Mouse (Mus musculus) layer of hippocampus, postnatal 36 days (tissue): ENCODE measurements around the gene 2210408I21Rik. TPM values are rescaled to one million over a fixed set of nuclear protein-coding genes. Genes with fewer than 3 reads are reported as not detected.

Experiments
- DNase-seq, 2 experiments: peaks; one replicate each; pipeline ENCODE4 v3.0.0; 2022
- total RNA-seq, 2 experiments: library from RNA; stranded (reverse); gene quantifications; 2 replicates each; pipeline ENCODE4 v1.2.3; 2021

2210408I21Rik gene
- total RNA-seq, 2 experiments from 2014 or later, result 19.7 to 22.7 TPM

DNA sequence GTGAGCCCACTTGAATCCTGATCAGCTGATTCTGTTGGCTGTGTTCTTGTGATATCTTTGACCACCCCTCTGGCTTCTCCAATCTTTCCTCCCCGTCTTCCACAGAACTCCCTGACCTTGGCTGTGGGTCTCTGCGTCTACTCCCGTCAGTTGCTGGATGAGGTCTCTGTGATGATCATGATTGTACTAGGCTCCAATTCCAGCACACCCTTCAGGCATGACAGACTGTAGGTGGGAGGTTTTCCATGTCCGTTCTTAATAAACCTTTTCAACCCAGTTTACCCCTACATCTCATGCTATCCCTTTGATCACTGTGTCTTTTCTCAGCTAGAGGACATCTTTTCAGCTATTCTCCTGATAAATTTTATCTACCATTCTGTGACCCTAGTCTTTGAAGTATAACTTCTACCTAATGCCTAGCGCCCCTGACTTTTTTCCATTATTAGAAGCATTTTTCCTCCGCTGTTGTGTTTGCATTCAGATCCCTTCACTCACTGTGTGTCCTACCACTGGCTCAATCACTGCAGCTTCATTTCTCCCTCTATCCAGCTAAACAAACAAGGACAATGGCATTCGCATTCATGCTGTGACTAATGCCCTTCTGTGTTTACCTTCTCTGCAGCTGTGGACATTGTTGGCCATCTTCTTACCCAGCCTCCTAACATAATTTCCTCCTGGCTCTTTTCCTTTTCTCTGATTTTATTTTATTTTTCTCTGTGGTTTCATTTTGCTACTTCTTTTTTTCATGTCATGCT, 143.5 kb downstream of the 2210408I21Rik start:
- DNase-seq, result no peak

DNA sequence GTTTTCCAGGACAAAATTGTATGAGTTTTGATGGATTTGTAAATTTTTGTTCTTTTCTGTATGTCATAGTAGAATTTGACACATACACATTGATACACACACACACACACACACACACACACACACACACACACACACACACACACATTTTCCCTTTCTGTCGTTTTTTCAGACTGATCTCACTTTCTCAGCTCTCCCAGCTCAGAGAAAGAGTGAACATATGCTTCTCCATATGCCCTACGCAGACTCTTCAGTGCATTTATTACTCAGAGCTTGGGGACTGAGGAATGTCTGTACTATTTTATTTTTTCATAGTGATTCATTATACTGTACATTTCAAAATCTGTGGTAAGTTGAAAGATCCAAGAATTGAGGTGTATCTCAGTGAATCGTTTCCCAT, 160.2 kb downstream of the 2210408I21Rik start:
- DNase-seq, result peak in 1 of 2 experiments; percentile 15

DNA sequence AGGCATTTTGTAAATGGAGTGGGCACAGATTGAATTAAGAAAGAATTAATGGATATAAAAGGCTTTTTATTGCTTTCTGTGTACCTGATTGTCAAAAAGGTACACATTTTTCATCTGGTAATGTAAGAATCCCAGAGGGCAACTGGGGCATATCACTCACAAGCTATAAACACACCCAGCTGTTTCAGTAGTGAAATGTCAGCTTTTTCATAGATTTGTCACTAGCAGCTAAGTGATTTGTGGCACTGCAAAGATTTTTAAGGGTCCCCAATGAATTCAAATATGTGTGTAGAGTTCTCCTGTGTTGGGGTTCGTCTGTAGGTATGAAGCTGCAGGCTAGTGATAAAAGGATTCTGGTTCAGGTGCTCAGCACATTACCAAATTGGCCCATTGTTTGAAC, 188.8 kb downstream of the 2210408I21Rik start:
- DNase-seq, result no peak

DNA sequence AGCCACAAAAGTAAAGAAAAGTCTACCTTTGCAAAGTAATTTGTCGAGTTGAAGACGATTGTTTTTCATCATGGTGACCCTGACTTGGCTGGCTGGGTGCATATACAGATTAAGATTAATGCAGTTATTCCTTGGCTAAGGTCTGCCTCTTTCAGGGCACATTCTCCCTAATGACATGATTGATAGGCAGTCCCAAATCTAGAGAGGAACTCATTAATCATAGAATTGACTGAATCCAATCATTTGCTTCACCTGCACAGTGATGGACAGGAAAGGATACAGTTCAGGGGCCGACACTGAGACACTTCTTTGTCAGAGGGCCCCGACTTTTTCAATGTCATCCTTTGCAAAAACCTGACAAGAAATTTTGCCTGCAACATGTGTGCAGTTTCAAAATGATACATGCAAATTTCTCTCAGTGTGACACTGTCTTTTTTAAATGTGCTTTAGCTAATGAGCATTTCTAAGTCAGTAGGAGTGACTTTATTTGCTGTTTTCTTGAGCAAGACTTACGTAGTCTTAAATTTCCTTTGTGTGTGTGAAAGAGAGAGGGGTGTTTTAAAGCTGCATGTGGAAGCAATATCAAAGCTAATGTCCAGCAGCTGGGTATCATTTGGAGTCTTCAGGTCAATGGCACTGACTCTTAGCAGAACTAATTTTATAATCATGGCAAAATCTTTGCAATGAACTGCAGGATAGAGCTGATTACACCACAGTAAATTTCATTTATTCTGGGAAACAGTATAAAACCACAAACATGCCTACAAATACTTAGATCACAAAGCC, 191.0 kb downstream of the 2210408I21Rik start:
- DNase-seq, result no peak

DNA sequence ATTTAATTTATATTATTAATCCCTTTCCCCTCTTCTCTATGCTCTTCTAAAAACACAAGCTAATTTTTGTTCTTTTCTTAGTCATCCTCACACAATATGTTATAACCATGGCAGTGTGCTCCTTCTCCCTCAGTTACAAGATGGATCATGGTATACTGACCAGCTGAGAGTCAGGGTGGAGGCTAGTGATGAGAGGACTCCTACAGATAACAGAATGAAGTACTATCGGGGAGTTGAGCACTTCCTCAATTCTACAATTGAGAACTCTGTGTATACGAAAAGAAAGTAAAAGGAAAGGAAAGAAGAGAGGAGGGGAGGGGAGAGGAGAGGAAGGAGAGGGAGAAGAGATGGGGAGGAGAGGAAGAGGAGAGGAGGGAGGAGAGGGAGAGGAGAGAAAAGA, 206.8 kb downstream of the 2210408I21Rik start:
- DNase-seq, result no peak

DNA sequence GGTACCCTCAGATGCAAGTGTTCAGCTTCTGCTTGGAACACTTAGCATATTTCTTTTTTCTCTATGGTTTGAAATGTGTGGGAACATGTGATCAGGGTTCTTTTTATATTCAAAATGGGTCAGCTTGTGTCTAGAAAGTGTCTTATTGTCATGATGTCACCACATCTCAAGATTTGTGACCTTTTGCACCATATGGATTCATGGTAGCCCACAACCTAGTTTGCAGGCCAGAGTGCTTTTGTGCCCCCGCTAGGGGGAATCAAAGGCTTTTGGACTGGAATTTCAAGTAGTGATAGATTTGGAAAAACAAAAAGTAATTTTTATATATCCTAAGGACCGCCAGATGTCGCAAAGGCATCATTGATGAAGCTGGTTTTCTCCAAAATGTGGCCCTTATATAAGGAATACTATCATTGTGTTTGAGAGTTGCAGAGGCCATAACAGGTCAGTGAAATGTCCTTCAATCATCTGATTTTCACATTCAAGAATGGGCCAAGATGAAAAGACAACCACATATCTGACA, 250.2 kb downstream of the 2210408I21Rik start:
- DNase-seq, result no peak

DNA sequence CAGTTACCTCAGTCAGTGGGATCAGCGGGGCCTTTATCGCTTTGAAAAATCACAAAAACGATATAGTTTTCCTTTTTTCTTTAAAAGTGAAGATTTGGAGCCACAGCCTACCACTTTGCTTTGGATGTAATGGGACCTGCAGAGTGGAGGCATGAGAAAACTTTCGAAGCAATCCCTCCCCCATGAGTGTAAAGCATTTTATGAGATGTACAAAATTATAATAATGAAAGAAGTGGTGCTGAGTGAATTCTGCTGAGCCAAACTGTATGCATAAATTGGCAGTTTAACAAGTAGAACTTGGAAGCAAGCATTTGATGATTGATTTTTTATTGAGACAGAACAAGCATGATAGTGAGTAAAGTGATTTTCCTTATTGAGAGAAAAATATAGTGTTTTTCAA, 250.7 kb downstream of the 2210408I21Rik start:
- no peak for DNase-seq

DNA sequence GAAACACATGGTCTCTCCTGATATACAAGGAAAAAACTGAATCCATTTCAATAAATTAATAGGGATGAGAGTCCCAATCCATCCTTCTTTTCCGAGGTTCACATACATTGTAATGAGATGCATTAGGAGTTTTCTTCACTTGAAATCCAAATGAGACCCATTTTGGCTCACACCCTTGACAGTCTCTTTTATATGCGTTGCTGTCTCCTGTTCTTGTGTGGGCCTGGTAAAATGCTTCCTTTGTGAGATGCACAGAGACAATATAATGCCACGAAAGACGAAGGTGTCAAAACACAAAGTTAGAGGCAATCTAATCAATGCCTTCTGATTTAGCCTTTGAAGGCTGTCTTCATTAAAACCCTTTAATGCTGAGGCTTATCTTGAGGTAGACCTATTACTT, 252.8 kb downstream of the 2210408I21Rik start:
- DNase-seq, result no peak

DNA sequence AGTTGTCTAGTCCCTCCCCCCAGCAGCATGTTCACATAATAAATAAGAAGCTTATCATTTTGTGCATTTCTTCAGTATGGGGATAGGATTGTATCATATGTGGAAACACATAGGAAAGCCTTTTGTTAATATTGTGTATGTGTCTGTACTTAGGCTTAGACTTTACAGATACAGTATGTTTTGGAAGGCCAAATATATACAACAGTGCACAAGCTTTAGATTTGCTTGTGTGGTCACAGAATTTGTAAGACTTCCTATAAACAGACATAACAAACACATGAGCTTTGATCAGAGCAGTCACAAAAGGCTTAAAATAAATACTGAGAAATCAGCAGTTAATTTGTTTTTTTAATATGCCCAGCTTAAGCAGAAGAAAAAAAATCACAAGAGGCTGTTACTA, 253.9 kb downstream of the 2210408I21Rik start:
- DNase-seq, result no peak

DNA sequence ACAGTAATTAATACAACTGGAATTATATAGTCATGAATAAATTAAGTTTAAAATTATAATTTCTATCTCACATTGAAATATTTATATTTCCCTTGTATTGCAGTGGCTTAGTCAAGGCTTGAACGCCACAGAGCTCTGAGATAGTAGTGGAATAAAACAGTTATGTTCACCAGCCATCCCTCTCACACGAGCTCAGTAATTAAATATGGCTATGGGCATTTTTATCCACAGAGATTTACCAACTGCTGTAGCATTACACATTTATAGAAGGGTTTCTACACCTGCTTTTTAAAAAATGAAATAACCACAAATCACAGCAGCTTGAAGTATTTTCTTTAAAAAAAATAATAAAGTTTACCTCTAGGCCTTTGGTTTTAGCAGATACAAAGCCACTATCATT, 261.0 kb downstream of the 2210408I21Rik start:
- no peak for DNase-seq

DNA sequence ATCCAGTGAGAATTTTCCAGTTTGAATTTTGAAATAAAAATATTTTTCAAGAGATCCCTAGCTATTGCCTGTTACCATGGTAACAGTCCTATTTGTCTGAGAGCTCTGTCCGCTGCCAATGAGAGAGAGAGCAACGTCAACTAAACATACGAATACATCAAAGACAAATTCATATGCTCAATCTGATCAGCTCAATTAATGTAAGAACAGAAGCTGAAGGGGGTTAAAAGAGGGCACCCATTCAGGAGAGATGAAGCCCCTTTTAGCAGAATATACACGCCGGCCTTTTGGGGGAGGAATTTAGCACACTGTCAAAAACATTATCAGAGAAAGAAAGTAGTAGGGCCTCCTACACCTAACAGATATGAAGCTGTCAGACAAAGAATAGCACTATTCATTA, 261.6 kb downstream of the 2210408I21Rik start:
- peak in 1 of 2 experiments; percentile 27 for DNase-seq

DNA sequence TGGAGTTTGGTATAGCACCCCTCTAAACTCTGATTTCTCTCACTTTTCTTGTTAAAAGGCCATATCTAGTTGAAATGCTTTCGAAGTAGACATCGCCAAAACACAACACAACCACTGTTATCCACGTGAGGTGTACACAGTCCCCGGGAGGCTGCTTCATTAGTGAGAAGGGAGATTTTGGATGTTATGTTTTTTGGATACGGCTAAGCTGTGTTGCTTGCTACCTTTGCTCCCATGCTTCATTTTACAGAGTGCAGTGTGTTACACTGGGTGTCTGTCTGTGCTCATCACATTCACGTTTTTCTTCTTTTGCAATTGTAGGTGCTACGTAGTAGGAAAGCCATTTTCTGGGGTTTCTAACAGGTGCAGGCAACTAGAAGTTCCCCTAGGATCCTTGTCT, 262.3 kb downstream of the 2210408I21Rik start:
- peak in 1 of 2 experiments; percentile 10 for DNase-seq

DNA sequence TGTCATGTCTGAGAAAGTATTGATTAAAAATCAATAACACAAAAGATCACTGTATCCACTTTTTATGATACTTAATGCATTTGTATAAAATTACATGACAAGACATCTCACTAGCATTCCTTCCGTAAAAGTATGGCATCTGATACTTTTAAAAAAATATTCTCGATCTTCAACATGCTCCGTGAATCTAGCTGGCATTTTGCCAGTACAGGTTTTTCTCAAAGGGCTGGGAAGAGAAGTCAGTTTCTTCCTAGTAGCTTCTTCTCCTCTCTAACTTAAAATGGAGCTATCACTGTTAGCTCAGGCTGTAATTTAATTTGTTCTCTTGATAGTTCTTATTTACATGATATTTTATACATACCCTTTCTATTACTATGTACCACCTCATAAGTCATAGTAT, 263.1 kb downstream of the 2210408I21Rik start:
- DNase-seq, result no peak

DNA sequence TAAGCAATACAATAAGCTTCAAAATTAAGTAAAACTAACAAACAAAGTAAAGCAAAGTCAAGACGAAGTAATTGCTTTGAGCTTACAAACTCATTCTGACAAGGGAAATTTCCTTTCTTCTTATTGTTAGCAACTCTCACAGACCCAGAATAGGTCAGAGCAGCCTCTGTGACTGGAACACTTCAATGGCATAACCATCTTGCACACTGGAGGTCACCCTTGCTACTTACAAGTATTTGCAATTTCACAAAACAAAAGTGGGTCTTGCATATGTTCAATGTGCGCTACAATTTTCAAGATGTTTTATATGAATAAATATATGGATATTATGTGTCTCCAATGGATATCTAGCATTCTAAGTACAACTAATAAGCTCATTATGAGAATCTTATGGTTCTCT, 265.4 kb downstream of the 2210408I21Rik start:
- no peak for DNase-seq

DNA sequence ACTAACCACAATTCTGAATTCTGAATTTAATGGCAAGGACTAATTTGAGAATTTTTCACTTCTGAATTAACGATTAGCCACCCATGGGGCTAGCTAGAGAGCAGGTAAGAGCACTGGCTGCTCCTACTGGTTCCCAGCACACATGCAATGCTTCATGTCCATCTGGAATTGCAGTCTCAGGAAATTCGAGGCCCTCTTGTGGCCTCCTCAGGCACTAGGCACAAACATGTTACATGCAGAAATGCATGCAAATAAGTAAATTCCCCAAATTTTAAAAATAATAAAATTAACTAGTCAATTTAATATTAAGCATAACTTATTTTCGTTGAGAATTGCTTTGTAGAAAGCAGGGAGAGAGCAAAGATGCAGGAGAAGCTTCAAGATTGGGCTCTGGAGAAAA, 273.2 kb downstream of the 2210408I21Rik start:
- no peak for DNase-seq

DNA sequence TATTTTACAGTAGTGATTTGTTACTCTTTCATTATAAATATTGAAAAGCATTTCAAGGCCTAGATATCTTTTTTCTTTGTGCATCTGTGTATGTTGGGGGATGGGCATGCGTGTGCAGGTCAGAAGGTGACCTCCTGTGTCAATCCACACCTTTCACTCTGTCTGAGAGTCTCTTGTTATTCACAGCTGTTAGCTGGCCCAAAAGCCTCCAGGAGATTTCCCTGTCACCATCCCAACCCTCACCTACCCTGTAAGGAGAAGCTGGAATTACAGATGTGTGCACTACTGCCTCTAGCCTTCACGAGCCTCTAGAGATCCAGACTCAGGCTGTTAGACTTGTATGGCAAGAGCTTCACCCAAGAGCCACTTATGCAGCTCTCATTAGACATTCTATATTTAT, 274.5 kb downstream of the 2210408I21Rik start:
- DNase-seq, result no peak

DNA sequence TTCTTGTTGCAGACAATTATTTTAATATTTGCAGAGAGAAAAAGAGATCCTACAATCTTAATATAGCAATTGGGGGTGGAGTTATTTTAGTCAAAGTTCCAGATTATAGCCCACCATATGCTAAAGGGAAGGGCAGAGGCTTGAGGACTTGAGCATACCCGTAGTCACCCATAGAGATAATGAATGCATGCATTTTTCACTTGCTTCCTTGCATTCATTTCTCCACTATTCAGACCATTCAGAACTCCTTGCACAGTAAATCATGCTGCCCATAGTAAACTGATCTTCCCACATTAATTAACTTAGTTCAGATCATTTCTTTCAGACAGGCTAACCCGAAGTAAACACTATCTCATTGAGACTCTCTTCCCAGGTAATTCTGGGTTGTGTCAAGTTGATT, 277.5 kb downstream of the 2210408I21Rik start:
- no peak for DNase-seq

DNA sequence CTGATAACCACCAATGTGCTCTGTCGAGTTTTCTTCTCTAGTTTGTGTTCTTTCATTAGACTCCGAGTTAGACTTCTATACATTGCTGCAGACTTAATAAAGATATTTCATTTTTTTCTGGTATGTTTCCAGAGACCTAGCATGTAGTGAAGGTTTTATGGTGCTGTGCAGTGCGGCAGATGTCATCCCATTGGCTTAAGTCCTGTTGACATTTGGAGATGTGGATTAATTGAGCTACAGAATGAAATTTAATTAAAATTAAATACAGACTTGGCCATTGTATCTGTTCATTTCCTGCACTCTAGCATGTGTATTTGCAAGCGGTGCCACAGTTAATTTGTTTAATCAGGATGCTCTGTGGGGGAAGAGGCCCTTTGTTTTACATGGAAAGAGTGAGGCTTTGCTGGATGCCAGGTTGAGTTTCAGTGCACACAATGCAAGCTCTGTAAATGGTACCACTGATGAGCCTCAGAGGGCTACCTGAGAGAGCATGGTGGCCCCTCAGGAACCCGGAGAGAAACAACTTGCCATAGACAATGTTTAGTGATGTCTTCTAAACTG, 314.7 kb downstream of the 2210408I21Rik start:
- no peak for DNase-seq

DNA sequence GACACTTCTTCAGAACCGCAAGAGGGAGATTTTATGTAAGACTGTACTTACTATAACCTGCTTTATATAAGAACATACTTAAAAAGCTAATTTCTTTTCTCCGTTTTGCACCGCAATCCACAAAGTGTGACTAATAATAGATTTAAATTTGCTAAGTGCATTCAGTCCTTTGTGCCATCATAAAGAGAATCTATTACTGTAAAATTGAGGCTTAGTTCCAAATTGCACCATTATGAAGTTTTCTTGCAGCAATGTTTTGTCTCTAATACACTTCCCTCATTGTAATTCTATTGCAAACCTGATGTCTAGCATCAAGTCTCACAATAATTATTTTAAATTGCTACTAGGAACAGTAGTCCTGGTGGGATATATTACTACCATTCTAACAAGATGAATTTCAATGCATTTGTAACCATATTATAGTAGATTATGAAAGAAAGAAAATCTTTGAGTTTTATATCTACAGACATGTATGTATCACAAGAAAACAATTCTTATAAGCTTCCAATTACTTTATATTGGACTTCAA, 334.8 kb downstream of the 2210408I21Rik start:
- no peak for DNase-seq

DNA sequence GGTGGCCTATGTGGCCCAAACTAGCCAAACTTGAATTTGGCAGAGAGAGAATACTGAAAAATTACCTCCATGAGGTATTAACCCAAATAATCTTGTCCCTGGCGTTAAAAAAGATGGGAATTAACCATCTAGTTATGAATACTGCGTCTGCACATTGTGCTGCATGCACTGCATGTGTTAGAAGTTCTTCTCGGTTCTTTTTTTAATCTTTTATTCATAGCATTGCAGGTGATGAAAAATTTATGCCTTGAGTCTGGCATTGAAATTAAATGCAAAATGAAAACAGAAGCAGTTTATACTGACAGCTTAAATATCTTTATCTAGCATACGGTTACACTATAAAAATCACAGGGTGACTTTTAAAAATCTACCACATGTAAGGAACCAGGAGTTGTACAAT, 341.1 kb downstream of the 2210408I21Rik start:
- no peak for DNase-seq

DNA sequence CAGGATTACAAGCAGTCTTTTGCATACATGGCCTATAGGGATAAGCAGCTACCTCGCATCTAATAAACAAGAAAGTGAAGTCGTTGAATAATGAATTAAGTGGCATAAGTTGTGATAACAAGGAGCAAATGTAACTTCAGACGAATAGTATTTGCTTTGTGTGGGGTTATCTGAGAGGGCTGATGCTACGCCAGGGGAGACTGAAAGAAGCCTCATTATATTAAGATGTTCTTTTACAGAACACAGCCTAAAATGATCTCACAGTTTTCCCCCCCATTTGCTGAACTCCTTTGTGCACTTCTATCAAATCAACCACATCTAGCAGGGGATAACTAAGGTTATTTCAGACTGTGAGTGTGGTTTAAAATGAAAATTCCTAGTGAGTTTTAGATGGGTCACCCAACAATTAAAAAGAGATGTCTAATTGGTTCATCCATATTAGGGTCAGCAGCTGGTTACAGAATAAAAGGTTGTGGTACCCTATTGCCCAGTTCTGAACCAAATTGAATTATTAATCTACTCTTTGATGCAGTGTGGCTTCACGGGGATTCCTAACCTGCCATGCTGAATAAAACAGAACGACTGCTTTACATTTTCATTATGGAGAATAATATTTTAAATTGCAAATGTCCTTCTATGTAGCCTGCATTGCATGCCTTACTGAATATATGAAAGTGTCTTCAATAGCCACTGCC, 343.2 kb downstream of the 2210408I21Rik start:
- DNase-seq, result no peak

DNA sequence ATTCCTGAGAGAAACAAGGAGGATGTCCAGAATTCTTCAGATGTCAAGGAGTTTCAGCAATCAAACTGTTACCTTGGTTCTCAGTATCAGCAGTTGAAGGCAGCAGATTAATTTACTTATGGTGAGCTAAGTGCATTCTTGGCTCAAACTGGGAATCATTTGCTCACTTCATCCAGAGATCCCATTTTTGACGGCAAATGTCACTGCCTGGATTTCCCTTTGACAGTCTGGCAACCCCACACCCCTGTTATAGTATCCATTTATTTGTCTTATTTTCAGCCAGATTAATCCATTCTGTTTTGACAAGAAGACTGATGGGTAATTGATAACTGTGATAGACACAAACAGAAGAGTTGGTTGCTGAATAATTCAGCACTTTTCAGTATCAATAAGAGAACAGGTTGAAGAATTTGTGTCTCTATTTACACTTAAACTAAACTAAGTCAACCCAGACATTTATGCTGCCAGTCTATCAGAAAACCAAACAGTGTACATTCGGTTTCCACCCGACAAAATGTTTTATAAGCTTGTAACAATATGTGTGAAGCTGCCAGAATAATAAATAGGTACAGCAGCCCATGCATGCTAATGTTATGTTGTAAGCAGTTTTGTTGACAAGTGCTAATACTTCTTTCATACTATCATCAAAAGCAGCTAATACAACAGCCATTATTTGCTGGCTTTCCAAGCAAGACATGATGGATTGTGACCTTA, 354.8 kb downstream of the 2210408I21Rik start:
- no peak for DNase-seq
